Mouse (Mus musculus): Measurements from ENCODE around the gene Get4. TPM values are rescaled to one million over a fixed set of nuclear protein-coding genes. Genes with fewer than 3 reads are reported as not detected.

Get4 gene
- polyA plus RNA-seq, 1 experiment from 2014 or later: 138 TPM

- no peaks in the 10 kb centered on the region for H3K4me1 ChIP-seq
- no peak overlapping the region for H3K27ac ChIP-seq
- H3K4me2 ChIP-seq: no peak overlapping the region
- no peak for ATAC-seq (ENCODE audit: low FRiP score)
- WGBS: 92% methylated on average over 4 of the region's 4 CpGs
- no peak overlapping the region for H3K4me3 ChIP-seq (replicated peaks)
- peaks cover 66% of the 10 kb centered on the region for H3K36me3 ChIP-seq (replicated peaks)
- no peak overlapping the region for H3K9ac ChIP-seq
- H3K9me3 ChIP-seq: no peaks in the 10 kb centered on the region
- no peaks in the 10 kb centered on the region for H3K27me3 ChIP-seq
Observed at GRCm38 (mm10) chr5:139220006-139220515, 32.1 kb upstream of the Get4 start.

GRCm38 (mm10) chr5:139220610-139221009 lies 31.5 kb upstream of the Get4 start:
- Histone ChIP-seq H3K36me3 (replicated peaks) (peaks cover 67% of the 10 kb centered on the region), H3K27me3 (no peaks in the 10 kb centered on the region), H3K27ac (no peak overlapping the region), H3K9me3 (no peaks in the 10 kb centered on the region), H3K4me3 (replicated peaks) (no peak overlapping the region), H3K4me2 (no peak overlapping the region), H3K9ac (no peak overlapping the region), H3K4me1 (no peaks in the 10 kb centered on the region)
- 94% methylated on average over 4 of the region's 4 CpGs for WGBS
- no peak for ATAC-seq (ENCODE audit: low FRiP score)

GRCm38 (mm10) chr5:139223331-139223730 lies 28.8 kb upstream of the Get4 start:
- no peak for ATAC-seq (ENCODE audit: low FRiP score)
- WGBS: 96% methylated on average over 10 of the region's 10 CpGs
- Histone ChIP-seq H3K27ac (no peak overlapping the region), H3K9ac (no peak overlapping the region), H3K9me3 (no peaks in the 10 kb centered on the region), H3K36me3 (replicated peaks) (peaks cover 82% of the 10 kb centered on the region), H3K4me3 (replicated peaks) (no peak overlapping the region), H3K27me3 (no peaks in the 10 kb centered on the region), H3K4me1 (no peaks in the 10 kb centered on the region), H3K4me2 (no peak overlapping the region)

GRCm38 (mm10) chr5:139227236-139227635 lies 24.9 kb upstream of the Get4 start:
- 93% methylated on average over 4 of the region's 4 CpGs for WGBS
- no peaks in the 10 kb centered on the region for H3K4me1 ChIP-seq
- ATAC-seq (ENCODE audit: low FRiP score): no peak
- H3K4me3 ChIP-seq (replicated peaks): no peak overlapping the region
- H3K9ac ChIP-seq: no peak overlapping the region
- no peak overlapping the region for H3K27ac ChIP-seq
- H3K36me3 ChIP-seq (replicated peaks): peaks cover 96% of the 10 kb centered on the region
- no peak overlapping the region for H3K4me2 ChIP-seq
- no peaks in the 10 kb centered on the region for H3K27me3 ChIP-seq
- H3K9me3 ChIP-seq: no peaks in the 10 kb centered on the region

- H3K9ac ChIP-seq: no peak overlapping the region
- H3K4me1 ChIP-seq: no peaks in the 10 kb centered on the region
- H3K4me3 ChIP-seq (replicated peaks): no peak overlapping the region
- no peaks in the 10 kb centered on the region for H3K27me3 ChIP-seq
- no peaks in the 10 kb centered on the region for H3K9me3 ChIP-seq
- H3K36me3 ChIP-seq (replicated peaks): peaks cover 97% of the 10 kb centered on the region
- H3K27ac ChIP-seq: no peak overlapping the region
- H3K4me2 ChIP-seq: no peak overlapping the region
- WGBS: 94% methylated on average over 2 of the region's 2 CpGs
- ATAC-seq (ENCODE audit: low FRiP score): no peak
Observed at GRCm38 (mm10) chr5:139227645-139228044, 24.5 kb upstream of the Get4 start.

GRCm38 (mm10) chr5:139228318-139228717 lies 23.8 kb upstream of the Get4 start:
- Histone ChIP-seq H3K4me2 (no peak overlapping the region), H3K9ac (no peak overlapping the region), H3K4me1 (no peaks in the 10 kb centered on the region), H3K27me3 (no peaks in the 10 kb centered on the region), H3K27ac (no peak overlapping the region), H3K36me3 (replicated peaks) (peaks cover 95% of the 10 kb centered on the region), H3K9me3 (no peaks in the 10 kb centered on the region), H3K4me3 (replicated peaks) (no peak overlapping the region)
- ATAC-seq (ENCODE audit: low FRiP score): no peak
- WGBS: 96% methylated on average over 3 of the region's 3 CpGs

- no peaks in the 10 kb centered on the region for H3K4me1 ChIP-seq
- H3K27ac ChIP-seq: no peak overlapping the region
- H3K27me3 ChIP-seq: no peaks in the 10 kb centered on the region
- H3K36me3 ChIP-seq (replicated peaks): peaks cover 95% of the 10 kb centered on the region
- no peak overlapping the region for H3K4me3 ChIP-seq (replicated peaks)
- no peak overlapping the region for H3K9ac ChIP-seq
- no peaks in the 10 kb centered on the region for H3K9me3 ChIP-seq
- ATAC-seq (ENCODE audit: low FRiP score): no peak
- 96% methylated on average over 3 of the region's 3 CpGs for WGBS
- H3K4me2 ChIP-seq: no peak overlapping the region
Observed at GRCm38 (mm10) chr5:139229716-139230115, 22.4 kb upstream of the Get4 start.

- Histone ChIP-seq H3K4me1 (no peaks in the 10 kb centered on the region), H3K4me3 (replicated peaks) (no peak overlapping the region), H3K9ac (no peak overlapping the region), H3K27me3 (no peaks in the 10 kb centered on the region), H3K4me2 (no peak overlapping the region), H3K27ac (no peak overlapping the region), H3K9me3 (no peaks in the 10 kb centered on the region), H3K36me3 (replicated peaks) (peaks cover 93% of the 10 kb centered on the region)
- no peak for ATAC-seq (ENCODE audit: low FRiP score)
- 72% methylated on average over 3 of the region's 3 CpGs for WGBS
Observed at GRCm38 (mm10) chr5:139232083-139232482, 20.0 kb upstream of the Get4 start.

GRCm38 (mm10) chr5:139234423-139234822 lies 17.7 kb upstream of the Get4 start:
- H3K27ac ChIP-seq: no peak overlapping the region
- peaks cover 94% of the 10 kb centered on the region for H3K36me3 ChIP-seq (replicated peaks)
- H3K9ac ChIP-seq: no peak overlapping the region
- WGBS: 91% methylated on average over 4 of the region's 4 CpGs
- H3K4me3 ChIP-seq (replicated peaks): no peak overlapping the region
- no peak overlapping the region for H3K4me2 ChIP-seq
- ATAC-seq (ENCODE audit: low FRiP score): no peak
- H3K9me3 ChIP-seq: no peaks in the 10 kb centered on the region
- H3K4me1 ChIP-seq: no peaks in the 10 kb centered on the region
- H3K27me3 ChIP-seq: no peaks in the 10 kb centered on the region

- Histone ChIP-seq H3K4me1 (no peaks in the 10 kb centered on the region), H3K27ac (no peak overlapping the region), H3K9me3 (no peaks in the 10 kb centered on the region), H3K4me3 (replicated peaks) (no peak overlapping the region), H3K4me2 (no peak overlapping the region), H3K9ac (no peak overlapping the region), H3K36me3 (replicated peaks) (peaks cover 93% of the 10 kb centered on the region), H3K27me3 (no peaks in the 10 kb centered on the region)
- no peak for ATAC-seq (ENCODE audit: low FRiP score)
- 89% methylated on average over 4 of the region's 4 CpGs for WGBS
Observed at GRCm38 (mm10) chr5:139237436-139237835, 14.7 kb upstream of the Get4 start.

GRCm38 (mm10) chr5:139241022-139241761 lies 10.9 kb upstream of the Get4 start:
- no peak for ATAC-seq (ENCODE audit: low FRiP score)
- H3K4me2 ChIP-seq: no peak overlapping the region
- no peaks in the 10 kb centered on the region for H3K4me1 ChIP-seq
- WGBS: 92% methylated on average over 15 of the region's 15 CpGs
- H3K36me3 ChIP-seq (replicated peaks): peaks cover 98% of the 10 kb centered on the region
- no peak overlapping the region for H3K27ac ChIP-seq
- H3K4me3 ChIP-seq (replicated peaks): no peak overlapping the region
- no peaks in the 10 kb centered on the region for H3K9me3 ChIP-seq
- no peak overlapping the region for H3K9ac ChIP-seq
- no peaks in the 10 kb centered on the region for H3K27me3 ChIP-seq

GRCm38 (mm10) chr5:139243384-139243783 lies 8.7 kb upstream of the Get4 start:
- Histone ChIP-seq H3K36me3 (replicated peaks) (peaks cover 98% of the 10 kb centered on the region), H3K9me3 (no peaks in the 10 kb centered on the region), H3K4me2 (no peak overlapping the region), H3K4me1 (no peaks in the 10 kb centered on the region), H3K27me3 (no peaks in the 10 kb centered on the region), H3K4me3 (replicated peaks) (no peak overlapping the region), H3K27ac (no peak overlapping the region), H3K9ac (no peak overlapping the region)
- no peak for ATAC-seq (ENCODE audit: low FRiP score)
- WGBS: 82% methylated on average over 1 of the region's 1 CpGs

GRCm38 (mm10) chr5:139247767-139248166 lies 4.4 kb upstream of the Get4 start:
- Histone ChIP-seq H3K4me1 (peaks cover 5% of the 10 kb centered on the region), H3K4me2 (no peak overlapping the region), H3K27ac (no peak overlapping the region), H3K9me3 (no peaks in the 10 kb centered on the region), H3K27me3 (no peaks in the 10 kb centered on the region), H3K36me3 (replicated peaks) (peaks cover 77% of the 10 kb centered on the region), H3K9ac (no peak overlapping the region), H3K4me3 (replicated peaks) (no peak overlapping the region)
- no peak for ATAC-seq (ENCODE audit: low FRiP score)
- WGBS: 91% methylated on average over 3 of the region's 3 CpGs

Measured in forebrain, embryonic 12.5 days (tissue).